Mouse (Mus musculus): Measurements from ENCODE around the gene Ncaph2.

DNA sequence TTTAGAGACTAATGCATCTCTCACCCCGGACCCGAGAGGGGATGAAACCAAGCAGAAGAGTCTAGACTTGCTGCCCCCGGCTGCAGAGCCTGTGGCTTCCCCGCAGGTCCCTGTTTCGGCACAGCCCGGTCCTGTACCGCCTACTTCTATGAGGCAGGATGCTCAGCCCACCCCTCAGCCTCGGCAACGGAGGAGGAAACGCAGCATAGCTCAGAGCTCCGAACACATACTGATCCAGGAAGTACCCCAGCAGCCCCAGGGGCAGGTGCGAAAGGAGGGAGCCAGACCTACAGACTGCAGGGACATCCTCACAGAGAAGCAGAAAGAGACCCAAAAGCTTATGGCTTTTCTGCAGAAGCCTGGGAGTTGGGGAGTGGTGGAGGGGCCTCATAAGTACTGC, 31.6 kb downstream of the Ncaph2 start:
- TF ChIP-seq NANOG (IDR thresholded peaks at IDR 0.05; ENCODE audit: borderline replicate concordance, low read length) (no peak), CTCF (conservative IDR thresholded peaks at IDR 0.05; ENCODE audit: low read length) (no peak), POU5F1 (IDR thresholded peaks at IDR 0.05; ENCODE audit: borderline replicate concordance, low read length) (no peak)
